Mouse (Mus musculus): Measurements from ENCODE around the gene Calcoco1.
"Not testable (repeated sequence)": the region's sequence is repeated elsewhere in the genome, so short reads cannot be mapped to it uniquely, and the experiment has no call there.

Calcoco1 gene

DNA sequence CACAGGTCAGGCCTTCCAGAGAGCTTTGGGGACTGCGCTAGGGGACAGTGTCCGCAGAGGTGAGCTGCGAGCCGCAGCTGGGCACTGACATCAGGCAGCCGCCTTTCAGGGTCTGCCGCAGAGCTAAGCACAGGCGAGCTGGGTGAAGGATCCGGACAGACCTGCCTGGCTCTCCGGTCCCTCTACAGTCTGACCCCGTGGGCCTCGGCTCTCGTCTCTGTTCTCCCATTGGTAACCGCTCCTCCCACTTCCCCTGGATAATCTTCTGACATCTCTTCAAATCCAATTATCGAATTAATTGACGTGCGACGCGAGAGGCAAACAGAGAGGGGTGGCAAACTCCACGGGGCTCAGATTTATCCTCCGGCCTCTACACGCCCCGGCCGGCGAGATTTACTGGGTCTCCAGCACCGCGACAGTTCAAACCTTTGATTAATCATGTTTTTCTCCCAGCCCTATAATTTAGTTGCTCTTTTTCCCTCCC is 29.6 kb downstream of the Calcoco1 start:
- no peak for DNase-seq (ENCODE audit: low spot score)

DNA sequence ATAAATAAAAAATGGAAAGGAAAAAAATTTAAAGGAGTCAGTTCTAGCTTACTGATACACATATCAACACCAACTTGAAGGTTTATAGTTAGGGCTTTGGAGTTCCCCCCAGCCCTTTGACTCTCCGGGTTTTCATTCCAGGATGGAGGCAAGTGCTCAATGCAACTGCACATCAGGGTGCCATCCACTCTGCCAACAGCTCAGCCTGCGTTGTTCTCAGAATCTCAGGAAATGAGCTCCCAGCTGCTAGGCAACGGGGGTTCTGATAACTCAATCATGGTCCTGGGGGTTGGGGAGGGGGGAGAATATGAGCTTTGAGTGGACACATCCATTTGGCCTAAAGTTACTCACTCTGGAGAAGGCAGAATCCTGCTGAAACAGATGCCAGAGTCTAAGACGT is 36.2 kb downstream of the Calcoco1 start:
- no peak for DNase-seq (ENCODE audit: low spot score)

DNA sequence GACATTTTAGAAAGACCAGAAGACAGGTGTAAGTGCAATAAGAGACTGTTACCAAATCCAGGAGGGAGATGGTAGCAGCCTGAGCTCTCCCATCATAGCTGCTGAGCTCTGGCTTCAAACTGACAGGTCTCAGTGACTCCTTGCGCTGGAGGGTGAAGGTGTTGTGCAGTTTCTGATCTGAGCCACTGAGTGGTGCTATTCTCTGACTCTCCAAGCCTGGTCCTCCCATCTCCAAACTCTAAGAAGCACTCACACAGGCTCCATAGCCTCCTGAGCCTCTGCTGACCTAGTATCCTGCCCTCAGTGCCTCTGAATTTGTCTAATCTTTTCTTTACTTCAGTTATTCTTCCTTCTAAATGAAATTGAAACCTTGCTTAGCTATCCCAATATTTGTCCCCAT is 38.3 kb downstream of the Calcoco1 start:
- no peak for DNase-seq (ENCODE audit: low spot score)

DNA sequence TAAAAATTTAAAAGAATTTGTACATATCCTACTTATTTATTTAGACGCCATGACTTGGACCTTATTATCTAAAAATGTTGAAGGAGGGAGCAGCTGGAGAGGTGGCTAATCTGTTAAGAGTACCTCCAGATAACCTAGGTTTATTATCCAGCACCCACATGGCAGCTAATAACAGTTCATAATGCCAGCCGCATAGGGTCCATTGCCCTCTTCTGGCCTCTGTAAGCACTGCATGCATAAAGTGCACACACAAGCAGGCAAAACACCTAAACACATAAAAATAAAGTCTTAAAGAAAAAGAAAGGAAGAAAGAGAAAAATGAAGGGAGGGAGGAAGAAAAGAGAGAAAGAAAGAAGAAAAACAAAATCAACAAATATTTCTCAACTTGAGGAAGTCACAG is 45.6 kb downstream of the Calcoco1 start:
- no peak for DNase-seq (ENCODE audit: low spot score)

DNA sequence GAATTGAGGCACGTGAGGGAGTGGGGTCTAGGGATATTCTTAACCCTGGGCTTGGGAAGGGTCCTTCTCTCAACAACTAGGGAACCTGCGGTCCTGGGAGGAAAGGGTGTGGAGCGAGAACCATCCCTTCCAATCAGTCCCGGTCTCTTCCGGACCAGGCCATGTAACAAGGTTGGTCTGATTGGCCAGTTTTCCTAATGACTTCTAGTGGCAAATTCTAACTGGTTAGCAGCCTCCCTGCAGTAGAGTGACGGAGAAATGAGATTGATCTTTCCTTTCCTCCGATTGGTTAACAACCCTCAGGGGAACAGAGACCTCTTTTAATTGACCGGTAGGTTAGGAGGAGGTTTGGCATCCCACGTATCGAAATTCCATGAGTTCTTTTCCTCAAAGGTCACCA is 48.4 kb downstream of the Calcoco1 start:
- peak; percentile 76 for DNase-seq (ENCODE audit: low spot score)

DNA sequence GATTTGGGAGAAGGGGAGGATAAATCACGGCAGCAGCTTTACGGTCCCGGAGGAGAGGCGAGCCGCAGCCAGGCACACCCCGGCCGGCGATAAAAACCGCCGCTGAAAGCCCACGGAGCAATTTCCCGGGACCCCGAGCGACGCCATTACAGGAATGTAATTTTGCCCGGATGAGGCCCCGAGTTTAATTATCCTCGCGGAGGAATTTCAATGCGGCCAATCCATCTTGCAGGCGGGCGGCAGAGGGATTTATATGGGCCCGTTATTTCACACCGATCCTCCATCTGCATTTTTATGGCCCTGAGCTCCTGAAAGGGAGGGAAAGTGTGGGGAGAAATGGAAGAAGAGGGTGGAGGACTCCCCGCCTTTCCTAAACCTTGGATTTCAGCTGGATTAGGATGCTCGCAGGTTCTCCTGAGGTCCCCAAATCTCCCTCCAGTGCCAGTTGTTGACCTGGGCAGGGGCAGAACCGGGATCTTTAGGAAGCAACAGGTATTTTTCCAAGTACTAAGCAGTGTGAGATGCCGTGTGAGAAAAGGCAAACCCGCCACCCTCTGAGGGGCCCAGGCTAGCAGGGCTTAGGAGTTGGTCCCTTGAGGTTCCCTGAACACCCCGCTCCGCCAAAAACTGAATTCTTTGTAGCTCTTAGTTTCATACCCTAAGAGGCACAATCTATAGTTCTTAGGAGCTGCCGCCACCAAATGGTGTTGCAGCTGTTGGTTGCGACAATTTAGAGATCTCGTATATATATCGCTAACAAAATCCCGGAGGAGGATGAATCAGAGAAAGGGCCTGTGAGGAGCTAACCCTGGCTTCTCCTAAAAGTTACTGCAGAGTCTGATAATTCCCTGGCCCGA is 49.5 kb downstream of the Calcoco1 start, which contains the start of gene Atp5g2:
TSS of gene Atp5g2 (minus strand) at position 138 of the 857 bp plus-strand sequence.
- DNase-seq (ENCODE audit: low spot score): peak; percentile 43

DNA sequence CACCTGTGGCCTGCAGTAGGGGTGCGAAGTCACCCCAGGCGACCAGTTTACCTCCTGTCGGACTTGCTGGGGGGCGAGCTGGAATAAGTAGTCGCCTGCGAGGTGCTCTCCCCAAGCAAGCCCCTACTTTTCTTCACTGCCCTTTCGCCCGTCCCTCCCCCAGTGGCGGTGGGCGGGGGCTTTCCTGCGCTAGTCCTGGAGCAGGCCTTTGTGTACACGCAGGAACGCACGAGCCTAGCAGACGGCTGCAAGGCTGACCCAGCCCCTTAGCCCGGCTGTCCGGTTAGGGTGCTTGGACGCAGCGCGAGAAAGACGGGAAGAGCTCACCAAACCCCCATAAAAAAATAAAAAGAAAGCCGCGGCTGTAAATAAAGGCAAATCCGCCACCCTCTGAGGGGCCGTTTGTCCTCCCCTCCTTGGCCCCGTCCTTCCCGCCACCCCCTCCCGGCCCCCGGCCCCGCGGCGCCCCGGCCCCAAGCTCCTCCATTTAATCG is 50.2 kb downstream of the Calcoco1 start:
- peak; percentile 88 for DNase-seq (ENCODE audit: low spot score)

DNA sequence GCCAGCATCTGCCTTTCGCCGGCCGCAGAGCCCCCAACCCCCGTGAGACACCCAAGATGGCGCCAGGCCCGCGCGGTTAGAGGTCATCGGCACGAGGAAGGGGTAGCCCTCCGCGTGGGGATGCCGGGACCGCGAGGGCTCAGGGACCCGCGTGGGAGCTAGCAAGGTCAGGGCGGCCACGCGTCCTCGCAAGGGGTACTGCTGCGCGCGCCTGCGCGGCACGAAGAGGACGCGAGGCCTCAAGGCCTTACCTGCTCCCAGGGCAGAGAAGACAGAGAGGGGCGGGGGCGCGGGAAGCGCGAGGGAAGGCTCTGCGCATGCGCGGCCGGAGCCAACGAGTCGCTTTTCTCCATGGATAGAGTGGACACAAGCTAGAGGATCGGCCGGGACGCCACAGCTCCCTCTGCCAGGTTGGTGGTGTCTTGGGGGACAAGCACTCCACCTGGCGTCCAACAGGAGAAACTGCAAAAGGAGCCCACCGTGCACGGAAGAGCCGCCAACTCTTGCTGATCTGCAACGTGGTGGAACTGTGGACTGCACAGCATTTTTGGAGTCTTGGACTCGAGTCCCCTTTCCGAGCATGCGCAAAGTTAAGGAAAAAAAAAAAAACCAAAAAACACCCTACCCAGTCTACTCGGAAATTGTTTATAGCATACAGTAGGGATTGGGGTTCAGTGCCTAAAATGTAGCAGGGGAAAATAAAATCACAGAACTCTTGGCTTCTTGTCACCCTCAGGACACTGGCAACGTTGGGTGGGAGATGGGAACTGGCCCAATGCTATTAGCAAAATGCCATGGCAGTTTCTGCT is 51.0 kb downstream of the Calcoco1 start:
- DNase-seq (ENCODE audit: low spot score): peak; percentile 98

DNA sequence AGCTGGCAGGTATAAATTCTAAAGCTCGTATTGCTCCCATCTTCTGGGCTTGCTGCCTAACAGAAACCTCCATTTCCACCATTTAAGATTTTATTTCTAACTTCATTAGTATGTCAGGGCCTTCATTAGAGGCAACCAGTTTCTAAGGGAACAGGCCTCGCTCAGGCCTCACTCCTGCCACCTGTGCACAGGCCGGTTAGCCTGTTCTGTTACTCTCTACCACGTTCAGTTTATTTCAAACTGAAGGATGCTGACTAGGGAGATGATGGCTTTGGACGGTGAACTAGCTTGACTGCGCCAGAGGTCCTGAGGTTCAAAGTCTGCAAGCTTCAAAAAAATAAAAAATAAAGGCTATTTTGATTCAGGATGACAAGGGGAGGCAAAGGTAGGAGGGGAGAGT is 51.7 kb downstream of the Calcoco1 start:
- DNase-seq (ENCODE audit: low spot score): peak; percentile 36

DNA sequence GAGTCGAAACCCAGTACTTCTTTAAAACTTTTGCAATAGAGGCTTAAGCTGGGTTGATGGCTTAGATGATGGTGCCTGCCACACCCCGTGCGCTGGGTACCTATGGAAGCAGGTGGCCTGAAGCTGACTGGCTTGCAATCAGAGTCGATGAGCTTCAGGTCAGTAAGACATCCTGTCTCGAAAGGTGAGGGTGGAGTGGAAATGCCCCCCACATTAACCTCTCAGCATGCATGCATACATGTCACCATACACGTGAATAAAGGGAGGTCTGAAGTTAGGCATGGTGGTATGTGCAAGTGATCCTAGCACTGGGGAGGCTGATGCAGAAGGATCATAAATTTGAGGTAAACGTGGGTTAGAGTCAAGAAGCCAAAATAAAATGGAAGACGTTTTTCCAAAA is 52.4 kb downstream of the Calcoco1 start:
- no peak for DNase-seq (ENCODE audit: low spot score)

DNA sequence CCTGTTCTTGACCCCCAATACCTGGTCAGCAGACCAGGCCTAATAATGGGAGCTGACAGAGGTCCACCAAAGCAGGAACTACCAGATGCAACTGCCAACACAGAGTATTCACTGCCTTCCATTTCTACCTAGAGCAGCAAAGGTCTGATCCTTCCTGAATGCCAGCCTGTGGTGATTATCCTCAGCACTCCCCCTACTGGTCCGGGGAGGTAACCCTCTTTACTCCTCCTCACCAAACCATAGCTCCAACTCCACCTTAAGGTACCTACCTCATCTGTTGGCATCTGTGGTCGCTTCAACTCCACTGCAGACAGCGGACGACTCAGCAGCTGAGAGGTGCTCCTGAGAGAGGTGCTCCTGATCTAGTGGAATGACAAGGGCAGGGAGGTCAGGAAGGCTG is 56.5 kb downstream of the Calcoco1 start:
- DNase-seq (ENCODE audit: low spot score): peak; percentile 32

DNA sequence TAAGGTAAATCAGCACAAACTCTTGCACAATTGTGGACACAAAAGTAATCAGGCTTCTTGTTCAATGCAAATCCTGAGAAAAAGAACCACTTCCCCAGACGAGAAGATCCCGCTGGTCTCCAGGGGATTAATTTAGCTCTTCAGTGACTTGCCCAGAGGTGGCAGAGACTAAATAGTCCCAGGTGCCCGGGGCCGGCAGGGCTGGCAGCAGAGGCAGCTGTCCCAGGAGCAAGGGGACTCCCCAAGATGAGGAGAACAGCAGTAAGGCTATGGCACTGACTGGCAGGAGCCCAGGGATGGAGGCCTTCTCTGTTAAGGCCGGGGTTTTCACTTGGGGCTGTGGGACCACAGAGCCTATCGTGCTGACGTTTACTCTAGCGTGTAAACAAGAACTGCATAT is 58.2 kb downstream of the Calcoco1 start:
- DNase-seq (ENCODE audit: low spot score): no peak

DNA sequence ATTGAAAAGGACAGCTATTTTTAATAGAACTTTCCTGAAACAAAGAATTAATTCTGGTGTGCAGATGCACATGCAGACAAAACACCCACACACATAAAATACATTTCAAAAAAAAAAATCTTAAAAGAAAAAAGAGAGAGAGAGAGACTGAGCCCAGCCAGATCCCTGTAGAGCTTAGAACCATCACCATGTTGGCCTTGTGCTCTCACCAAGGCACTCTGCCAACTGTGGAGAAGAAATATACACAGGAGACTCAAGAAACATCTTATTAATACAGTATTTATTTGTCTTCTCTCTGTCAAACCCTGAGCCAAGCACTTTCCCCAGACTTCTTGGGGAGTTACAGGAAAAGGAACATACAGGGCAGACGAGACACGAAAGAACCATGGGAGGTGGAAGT is 59.4 kb downstream of the Calcoco1 start:
- DNase-seq (ENCODE audit: low spot score): not testable (repeated sequence)

DNA sequence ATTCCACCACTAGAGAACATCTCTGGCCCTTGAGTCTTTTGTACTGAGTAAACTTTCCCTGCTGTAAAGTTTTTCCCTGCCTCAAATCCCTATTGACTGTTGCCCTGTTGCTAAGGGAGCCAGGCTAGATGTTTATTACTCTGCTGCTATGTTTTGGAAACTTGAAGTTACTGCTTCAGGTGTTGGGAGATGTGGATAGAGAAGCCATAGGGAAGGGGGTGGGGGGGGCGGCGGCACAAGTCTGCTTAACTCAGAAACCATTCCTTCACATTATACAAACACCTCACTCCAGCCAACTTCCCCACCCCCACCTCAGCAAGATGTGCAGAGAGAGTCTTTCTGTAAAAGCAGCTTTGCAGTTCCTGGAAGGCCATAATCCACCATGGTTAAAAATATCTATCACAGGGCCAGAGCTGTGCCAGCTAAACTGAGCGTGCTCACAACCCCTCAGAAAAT is 64.0 kb downstream of the Calcoco1 start:
- no peak for DNase-seq (ENCODE audit: low spot score)
